Mouse (Mus musculus) 3134 (cell line): ENCODE measurements at regions not wholly inside any gene's neighbourhood (a gene's known extent, or its start where the extent isn't known, plus 50 kb on each side); places are given as distances from the start of the nearest gene placed in this dataset.
"Not testable (repeated sequence)": the region's sequence is repeated elsewhere in the genome, so short reads cannot be mapped to it uniquely, and the experiment has no call there.

Experiments
- DNase-seq: peaks from one replicate; pipeline ENCODE4 v3.0.0-alpha.2; 2011; ENCODE audit warnings: low spot score; ENCODE audit not compliant: insufficient read length; ENCODE audit errors: extremely low read depth

DNA sequence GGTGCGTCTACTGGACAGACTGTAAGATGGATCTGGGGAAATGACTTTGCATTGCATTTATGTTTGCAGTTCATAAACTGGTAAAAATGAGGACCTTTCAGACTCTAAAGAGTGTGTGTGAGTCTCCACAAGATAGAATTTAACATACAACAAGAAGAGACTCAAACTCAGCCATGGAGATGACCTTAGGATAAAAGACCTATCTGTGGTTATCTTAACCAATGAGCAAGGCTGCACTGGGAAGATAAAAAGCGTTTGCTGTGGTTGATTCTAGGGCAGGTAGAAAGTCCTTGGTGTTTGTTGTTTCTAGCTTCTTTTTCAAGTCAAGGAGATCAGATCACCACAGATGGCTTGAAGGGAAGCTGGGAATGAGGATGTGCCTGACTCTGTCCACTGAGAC is 130.1 kb upstream of the Max start:
- no peak for DNase-seq

- no peak for DNase-seq
Observed at GRCm38 (mm10) chr12:77091700-77092099, 129.7 kb upstream of the Max start.

DNA sequence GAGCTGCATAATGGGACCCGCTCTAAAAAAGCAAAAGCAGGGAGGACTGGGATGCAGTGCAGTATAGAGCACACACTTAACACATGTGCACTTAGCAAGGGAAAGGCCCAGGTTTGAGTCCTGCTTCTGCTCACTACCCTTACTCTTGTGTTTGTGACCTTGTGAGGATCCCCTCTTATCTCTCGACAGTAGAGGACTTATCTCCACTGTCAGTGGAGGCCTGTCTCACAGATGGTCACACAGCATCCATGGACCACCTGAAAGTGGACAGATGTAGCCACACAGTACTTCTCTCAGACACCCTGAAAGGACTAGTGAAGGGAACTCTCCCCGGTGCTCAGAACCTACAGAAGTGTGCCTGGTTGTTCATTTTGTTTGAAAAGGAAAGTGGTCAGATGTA is 128.5 kb upstream of the Max start:
- no peak for DNase-seq

- no peak for DNase-seq
Observed at GRCm38 (mm10) chr12:77089624-77090278, 127.8 kb upstream of the Max start.

DNA sequence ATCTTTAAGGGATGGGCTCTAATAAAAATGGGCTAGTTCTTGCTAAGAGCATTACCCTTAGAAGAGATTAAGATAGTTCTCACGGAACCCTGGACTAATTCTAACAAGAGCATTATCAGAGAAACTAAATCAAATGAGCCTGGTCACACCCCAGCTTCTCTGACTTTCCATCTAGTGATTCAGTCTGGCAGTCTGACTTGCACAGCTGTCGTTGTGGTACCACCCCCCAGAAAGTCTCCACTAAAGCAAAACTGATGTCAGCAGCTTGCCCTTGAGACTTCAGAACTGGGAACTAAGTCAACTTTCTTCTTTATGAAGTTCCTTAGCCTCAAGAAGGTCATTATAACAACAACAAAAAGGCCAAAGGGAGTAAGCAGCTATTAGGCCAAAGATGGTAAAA is 126.5 kb upstream of the Max start:
- DNase-seq = no peak

- DNase-seq = not testable (repeated sequence)
Observed at GRCm38 (mm10) chr12:77086931-77087330, 124.9 kb upstream of the Max start.

DNA sequence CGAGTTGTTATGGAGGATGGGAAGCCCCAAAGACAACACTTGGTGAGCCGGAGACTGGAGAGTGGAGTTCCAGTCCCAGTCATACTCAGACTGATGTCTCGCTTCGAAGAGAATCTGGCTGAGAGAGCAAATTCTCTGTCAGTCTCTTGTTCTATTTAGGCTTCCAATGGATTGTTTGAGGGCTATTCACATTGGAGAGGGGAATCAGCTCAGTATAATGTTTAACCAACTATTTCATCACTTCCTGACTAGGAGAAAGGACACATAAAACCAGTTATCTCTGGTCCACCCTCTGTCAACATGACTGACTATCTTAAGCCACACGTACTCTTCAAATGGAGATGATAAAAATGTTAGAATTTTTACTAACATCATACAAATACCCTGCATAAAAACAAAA is 123.9 kb upstream of the Max start:
- no peak for DNase-seq

DNA sequence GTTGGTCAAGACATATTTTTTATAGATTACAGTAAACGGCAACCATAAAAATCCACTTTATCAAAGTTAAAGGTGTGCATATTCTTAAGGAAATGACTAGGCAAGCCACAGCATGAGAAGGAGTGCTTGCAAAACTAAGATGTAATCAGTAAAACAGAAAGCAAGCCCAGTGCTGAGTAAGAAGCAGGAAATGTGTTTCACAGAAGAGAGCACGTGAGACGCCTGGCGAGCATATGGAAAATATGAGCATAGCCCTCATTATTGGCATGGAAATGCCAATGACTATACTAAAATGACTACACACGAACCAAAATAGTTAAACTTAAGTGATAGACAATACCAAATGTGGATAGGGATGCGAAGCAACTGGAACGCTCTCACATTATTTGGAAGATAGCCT is 123.2 kb upstream of the Max start:
- DNase-seq = no peak

DNA sequence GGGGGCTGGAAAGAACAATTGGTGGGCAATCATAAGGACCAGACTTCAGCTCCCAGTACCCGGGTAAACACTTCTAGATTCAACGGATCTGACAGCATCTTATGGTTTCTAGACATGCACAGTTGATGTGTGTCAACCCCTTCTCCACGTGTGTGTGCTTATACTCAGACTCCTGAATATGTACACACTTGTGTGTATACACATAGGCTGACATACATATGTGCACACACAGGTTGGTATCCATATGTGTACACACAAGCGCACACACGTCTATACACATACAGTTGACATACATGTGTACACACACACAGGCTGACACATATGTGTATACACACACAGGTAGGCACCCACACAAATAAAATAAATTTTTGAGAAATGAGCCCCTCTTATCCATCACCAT is 122.7 kb upstream of the Max start:
- no peak for DNase-seq

DNA sequence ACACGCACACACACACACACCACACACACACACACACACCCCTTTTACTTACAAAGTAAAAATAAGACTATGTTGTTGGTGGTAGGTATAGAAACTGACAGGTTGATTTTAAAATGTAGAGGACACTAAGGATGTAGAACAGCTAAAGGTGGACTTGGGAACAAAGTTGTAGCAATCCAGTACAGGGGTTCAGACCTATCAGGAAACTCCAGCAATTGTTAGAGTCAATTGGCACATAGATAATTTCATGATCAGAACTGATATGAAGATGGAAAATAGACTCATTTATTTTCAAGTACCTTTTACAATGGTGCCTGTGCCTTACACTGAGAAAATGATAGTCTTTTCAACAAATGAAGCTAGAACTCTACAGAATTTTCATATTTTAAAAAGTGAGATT is 122.3 kb upstream of the Max start:
- no peak for DNase-seq

DNA sequence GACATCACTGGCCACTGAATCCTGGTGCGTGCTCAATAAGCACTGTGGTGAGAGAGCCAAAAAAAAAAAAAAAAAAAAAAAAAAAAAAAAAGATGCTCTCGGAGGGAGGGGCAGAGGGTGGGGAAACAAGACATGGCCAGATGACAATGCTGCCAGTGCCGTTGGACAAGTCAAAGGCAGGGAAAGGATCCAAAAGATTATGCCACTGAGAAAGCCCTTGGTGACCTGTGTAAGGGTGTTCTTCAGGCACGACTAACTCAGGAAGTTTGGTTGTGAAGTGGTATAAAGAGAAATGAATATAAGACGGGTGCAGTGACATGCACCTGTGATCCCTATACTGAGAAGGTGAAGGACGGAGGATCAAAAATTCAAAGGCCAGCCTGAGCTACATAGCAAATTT is 121.8 kb upstream of the Max start:
- no peak for DNase-seq

GRCm38 (mm10) chr12:77081774-77082173 is 119.8 kb upstream of the Max start:
- no peak for DNase-seq

DNA sequence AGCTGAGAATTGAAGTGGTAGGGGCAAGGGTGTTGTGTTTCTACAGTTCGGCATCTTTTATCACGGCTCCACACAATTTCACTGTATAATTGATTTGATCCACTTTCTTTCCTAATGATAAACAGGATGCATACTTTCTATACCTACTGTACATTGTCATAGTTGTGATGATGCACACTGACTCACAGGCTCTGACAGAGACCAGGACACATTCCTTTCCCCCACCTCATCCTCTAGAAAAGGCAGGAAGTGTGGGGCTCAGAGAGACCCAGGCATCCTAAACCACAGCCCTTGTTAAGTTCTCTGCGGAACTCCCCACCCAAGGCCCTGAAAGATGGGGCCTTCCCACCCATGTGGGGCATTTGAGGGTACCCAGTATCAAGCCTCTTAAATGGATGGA is 117.5 kb upstream of the Max start:
- DNase-seq = peak; percentile 17

DNA sequence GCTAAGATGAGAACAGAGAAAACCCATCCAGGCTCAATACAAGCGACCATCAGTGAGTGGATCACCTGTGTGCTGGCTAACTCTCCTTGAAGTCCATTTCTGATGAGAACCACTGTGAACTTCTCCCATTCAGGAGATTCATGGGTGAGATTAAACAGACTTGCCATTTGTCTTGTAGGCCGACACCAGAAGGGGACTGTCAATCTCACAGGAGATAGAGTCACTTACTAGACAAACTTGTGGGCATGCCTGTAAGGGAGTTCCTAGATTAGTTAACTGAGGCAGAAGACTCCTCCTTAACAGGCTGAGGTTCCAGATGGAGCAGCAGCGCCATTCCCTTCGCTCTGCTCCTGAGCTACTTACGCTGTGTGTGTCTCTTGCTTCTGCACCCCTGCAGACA is 114.7 kb upstream of the Max start:
- no peak for DNase-seq

- DNase-seq = no peak
Observed at GRCm38 (mm10) chr12:77074602-77075001, 112.6 kb upstream of the Max start.

- no peak for DNase-seq
Observed at GRCm38 (mm10) chr12:77071700-77072099, 109.7 kb upstream of the Max start.

- no peak for DNase-seq
Observed at GRCm38 (mm10) chr12:77067938-77068337, 105.9 kb upstream of the Max start.

GRCm38 (mm10) chr12:77067115-77067514 is 105.1 kb upstream of the Max start:
- no peak for DNase-seq

- no peak for DNase-seq
Observed at GRCm38 (mm10) chr12:77065645-77066512, 103.9 kb upstream of the Max start.

GRCm38 (mm10) chr12:77064048-77064447 is 102.0 kb upstream of the Max start:
- no peak for DNase-seq

GRCm38 (mm10) chr12:77061562-77061847 is 99.5 kb upstream of the Max start:
- no peak for DNase-seq

DNA sequence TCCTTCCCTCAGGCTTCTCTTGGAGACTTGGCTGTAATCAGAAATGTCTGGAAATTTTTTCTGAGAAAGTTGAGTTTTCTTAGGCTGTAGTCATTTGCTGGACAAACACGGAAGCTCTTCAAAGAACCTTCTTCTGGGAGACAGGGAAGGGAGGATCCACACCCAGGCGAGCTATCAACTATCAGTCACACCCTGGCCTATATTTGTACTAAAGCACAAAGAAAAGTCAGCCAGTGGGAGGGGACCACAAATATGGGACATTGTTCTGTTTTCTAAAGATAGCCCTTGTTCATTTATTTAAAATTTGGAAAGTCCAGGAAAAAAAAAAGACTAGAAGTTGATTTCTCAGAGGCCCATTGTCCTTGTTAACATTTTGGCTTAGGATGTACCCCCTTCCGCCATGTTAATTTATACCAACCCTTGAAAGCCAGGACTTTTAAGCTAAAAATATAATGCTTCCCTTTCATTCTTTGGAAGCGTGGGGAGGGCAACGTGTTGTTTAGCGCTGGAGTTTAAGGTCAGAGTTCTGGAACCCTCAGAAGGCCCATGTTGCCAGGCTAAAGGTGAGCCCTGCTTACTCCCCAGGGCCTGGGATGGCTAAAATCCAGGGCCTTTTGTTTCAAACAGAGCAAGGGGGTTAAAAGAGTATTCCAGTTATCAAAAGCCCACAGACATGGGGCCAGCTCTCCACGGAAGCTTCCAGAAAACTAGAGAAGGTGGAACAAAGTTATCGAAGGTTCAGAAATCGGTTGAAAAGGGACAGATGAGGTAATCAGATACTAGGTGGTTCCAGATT is 99.0 kb upstream of the Max start:
- no peak for DNase-seq
